Mouse (Mus musculus) spleen, adult 2 months (tissue): Measurements from ENCODE around the gene Galnt17.

Source experiments
- CTCF ChIP-seq: fragments of 200-500 bp; IDR thresholded peaks from 2 replicates; pipeline ENCODE4 v1.5.1; 2011; ENCODE audit warnings: mild to moderate bottlenecking, inconsistent platforms; ENCODE audit not compliant: insufficient read depth, insufficient read length, insufficient replicate concordance; ENCODE audit errors: extremely low read depth
- POLR2A ChIP-seq: fragments of 200-500 bp; IDR thresholded peaks from 2 replicates; pipeline ENCODE4 v1.6.1; 2011; ENCODE audit warnings: low read depth, low read length, inconsistent platforms

DNA sequence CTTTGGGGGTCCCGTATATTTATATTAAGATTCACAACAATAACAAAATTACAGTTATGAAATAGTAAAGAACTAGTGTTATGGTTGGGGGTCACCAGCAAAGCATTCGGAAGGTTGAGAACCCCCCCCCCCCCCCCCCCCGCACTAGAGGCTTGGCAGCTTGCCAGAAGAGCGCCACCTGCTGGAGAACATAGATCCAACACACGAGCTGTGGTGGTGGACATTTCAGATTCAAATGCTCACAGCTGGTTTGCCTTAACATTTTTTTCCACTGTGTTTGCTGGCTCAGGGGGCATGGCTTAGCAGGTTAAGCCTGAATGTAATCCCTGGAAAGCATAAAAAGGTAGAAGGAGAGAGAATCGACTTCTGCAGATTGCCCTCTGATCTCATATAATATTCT lies 448.6 kb downstream of the Galnt17 start:
- TF ChIP-seq POLR2A = no peak
- TF ChIP-seq CTCF = no peak
